Mouse (Mus musculus): ENCODE measurements around the gene Cdk20. TPM values are rescaled to one million over a fixed set of nuclear protein-coding genes. Genes with fewer than 3 reads are reported as not detected.
A peak's percentile ranks its signal among the peaks of the same experiment; 100 is the strongest.

Gene Cdk20
- total RNA-seq (2014; rRNA removed; ENCODE audit: low replicate concordance) (1.9 and 16.2 TPM in 2 replicates), polyA plus RNA-seq (2015; fragmentation: Nextera tagmentation; extraction: Ambion mirVana) (3.5 and 3.6 TPM in 2 replicates)

DNA sequence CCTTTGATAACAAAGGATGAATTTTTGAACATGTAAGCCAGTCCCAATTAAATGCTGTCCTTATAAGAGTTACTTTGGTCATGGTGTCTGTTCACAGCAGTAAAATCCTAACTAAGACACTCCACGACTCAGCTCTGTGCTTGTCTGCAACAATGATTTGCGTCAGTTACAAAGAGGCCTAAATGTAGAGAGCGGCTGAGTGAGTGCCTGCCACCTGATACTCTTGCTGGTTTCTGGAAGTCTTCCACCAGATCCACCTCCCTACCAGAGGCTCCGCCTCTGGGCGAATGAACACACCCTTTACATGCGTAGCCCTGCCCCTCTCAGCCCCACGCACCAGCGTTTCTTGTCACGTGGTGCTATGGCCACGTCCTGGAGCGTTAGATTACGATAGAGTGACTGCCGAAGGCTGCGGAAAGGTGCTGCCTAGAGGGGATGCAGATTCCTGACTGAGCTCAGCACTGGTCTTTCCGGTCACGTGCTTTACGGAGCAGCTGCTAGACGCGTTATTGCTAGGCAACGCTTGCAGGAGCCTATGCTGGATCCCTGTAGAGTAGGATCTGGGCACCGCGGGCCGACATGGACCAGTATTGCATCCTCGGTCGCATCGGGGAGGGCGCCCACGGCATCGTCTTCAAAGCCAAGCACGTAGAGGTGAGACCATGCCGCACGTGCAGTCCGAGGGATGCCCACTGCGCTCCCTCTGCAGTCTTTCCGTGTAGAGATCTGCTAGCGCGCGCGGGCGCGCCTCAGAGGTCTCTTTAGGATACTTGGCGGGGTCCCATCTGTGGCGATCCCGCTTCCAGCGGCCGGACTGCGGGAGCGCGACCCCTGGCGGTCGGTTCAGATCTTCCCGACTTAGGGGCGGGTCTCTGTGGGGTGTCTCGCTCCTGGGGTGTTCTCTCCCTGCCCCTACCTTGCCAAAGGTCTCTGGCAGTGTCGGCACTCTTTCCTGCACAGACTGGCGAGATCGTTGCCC lies at the start of gene Cdk20:
TSS of gene Cdk20 (plus strand) at position 298 of the 979 bp plus-strand sequence.
- Histone ChIP-seq H3K9me3 (replicated peaks; ENCODE audit: control insufficient read depth, low read length) (no peaks in the 10 kb centered on the region), H3K4me1 (ENCODE audit: control insufficient read depth, insufficient read depth) (peaks cover 6% of the 10 kb centered on the region), H3K4me2 (ENCODE audit: low read depth, low read length) (peak within 1 kb of the TSS; percentile 83), H3K36me3 (replicated peaks; ENCODE audit: control insufficient read depth, insufficient read depth, low read length) (no peaks in the 10 kb centered on the region), H3K27ac (ENCODE audit: low read depth) (peak within 1 kb of the TSS; percentile 83), H3K4me3 (ENCODE audit: low read depth, low read length) (peak within 1 kb of the TSS; percentile 69), H3K27me3 (ENCODE audit: control insufficient read depth, insufficient read depth, low read length) (no peaks in the 10 kb centered on the region), H3K9ac (replicated peaks; ENCODE audit: low read depth, low read length) (peak within 1 kb of the TSS; percentile 36; the same call in 1 of the 2 replicates)
- peak; percentile 98 for ATAC-seq (ENCODE audit: insufficient read depth, low read depth)
- peak; percentile 98 for DNase-seq (ENCODE audit: low spot score)
- WGBS, result under 1% methylated on average over 57 of the region's 57 CpGs
- TF ChIP-seq CTCF (IDR thresholded peaks at IDR 0.05; ENCODE audit: low read depth) (peak; percentile 75), EP300 (IDR thresholded peaks at IDR 0.05; ENCODE audit: low read depth) (peak; percentile 80; the same call in 1 of the 2 replicates)

DNA sequence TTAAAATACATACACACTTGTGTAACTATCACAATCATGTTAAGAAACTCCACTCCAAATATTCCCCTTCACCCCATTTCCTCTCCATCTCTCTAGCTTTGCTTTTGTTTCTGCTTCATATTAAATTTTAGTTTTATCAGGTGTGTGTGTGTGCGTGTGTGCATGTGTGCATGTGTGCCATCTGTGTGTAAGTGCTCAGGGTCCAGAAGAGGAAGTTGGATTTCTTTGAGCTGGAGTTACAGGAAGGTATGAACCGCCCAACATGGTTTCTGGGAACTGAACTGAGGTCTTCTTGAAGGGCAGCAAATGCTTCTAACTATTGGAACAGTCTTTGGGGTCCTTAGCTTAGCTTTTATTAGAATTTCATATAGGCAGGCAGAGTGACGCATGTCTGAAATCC lies 47.2 kb upstream of the Cdk20 start:
- Histone ChIP-seq H3K27me3 (ENCODE audit: control insufficient read depth, insufficient read depth, low read length) (no peaks in the 10 kb centered on the region), H3K27ac (ENCODE audit: low read depth) (no peak overlapping the region), H3K4me2 (ENCODE audit: low read depth, low read length) (no peak overlapping the region), H3K9ac (replicated peaks; ENCODE audit: low read depth, low read length) (no peak overlapping the region), H3K4me3 (ENCODE audit: low read depth, low read length) (no peak overlapping the region), H3K36me3 (replicated peaks; ENCODE audit: control insufficient read depth, insufficient read depth, low read length) (no peaks in the 10 kb centered on the region), H3K4me1 (ENCODE audit: control insufficient read depth, insufficient read depth) (no peaks in the 10 kb centered on the region), H3K9me3 (replicated peaks; ENCODE audit: control insufficient read depth, low read length) (no peaks in the 10 kb centered on the region)
- TF ChIP-seq EP300 (IDR thresholded peaks at IDR 0.05; ENCODE audit: low read depth) (no peak), CTCF (IDR thresholded peaks at IDR 0.05; ENCODE audit: low read depth) (no peak)
- ATAC-seq (ENCODE audit: insufficient read depth, low read depth) (no peak), DNase-seq (ENCODE audit: low spot score) (no peak)
- 81% methylated on average over 3 of the region's 3 CpGs for WGBS

DNA sequence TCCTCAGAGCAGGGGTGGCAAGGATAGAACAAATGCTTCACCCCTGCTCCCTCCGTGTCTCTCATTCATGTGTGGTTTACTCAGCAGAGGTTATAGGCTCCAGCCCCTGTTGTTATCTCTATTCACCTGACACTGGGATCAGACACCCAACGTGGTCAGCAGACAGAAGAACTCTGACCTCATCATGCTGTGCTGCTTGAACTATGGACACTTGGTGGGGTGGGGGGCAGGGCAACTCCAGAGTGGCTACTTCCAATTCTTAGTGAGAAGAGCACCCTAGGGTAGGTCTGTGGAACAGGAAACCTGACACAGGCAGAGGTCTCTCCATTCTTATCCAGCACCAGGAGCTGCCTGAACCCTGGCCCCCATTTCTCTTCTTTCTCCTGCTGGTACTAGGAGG lies 46.1 kb upstream of the Cdk20 start:
- no peaks in the 10 kb centered on the region for H3K4me1 ChIP-seq (ENCODE audit: control insufficient read depth, insufficient read depth)
- DNase-seq (ENCODE audit: low spot score), result no peak
- no peaks in the 10 kb centered on the region for H3K9me3 ChIP-seq (replicated peaks; ENCODE audit: control insufficient read depth, low read length)
- H3K36me3 ChIP-seq (replicated peaks; ENCODE audit: control insufficient read depth, insufficient read depth, low read length), result no peaks in the 10 kb centered on the region
- H3K27ac ChIP-seq (ENCODE audit: low read depth), result no peak overlapping the region
- H3K9ac ChIP-seq (replicated peaks; ENCODE audit: low read depth, low read length), result no peak overlapping the region
- no peak overlapping the region for H3K4me3 ChIP-seq (ENCODE audit: low read depth, low read length)
- WGBS, result 34% methylated on average over 2 of the region's 2 CpGs
- H3K4me2 ChIP-seq (ENCODE audit: low read depth, low read length), result no peak overlapping the region
- TF ChIP-seq EP300 (IDR thresholded peaks at IDR 0.05; ENCODE audit: low read depth), result no peak
- TF ChIP-seq CTCF (IDR thresholded peaks at IDR 0.05; ENCODE audit: low read depth), result no peak
- no peaks in the 10 kb centered on the region for H3K27me3 ChIP-seq (ENCODE audit: control insufficient read depth, insufficient read depth, low read length)
- ATAC-seq (ENCODE audit: insufficient read depth, low read depth), result no peak

DNA sequence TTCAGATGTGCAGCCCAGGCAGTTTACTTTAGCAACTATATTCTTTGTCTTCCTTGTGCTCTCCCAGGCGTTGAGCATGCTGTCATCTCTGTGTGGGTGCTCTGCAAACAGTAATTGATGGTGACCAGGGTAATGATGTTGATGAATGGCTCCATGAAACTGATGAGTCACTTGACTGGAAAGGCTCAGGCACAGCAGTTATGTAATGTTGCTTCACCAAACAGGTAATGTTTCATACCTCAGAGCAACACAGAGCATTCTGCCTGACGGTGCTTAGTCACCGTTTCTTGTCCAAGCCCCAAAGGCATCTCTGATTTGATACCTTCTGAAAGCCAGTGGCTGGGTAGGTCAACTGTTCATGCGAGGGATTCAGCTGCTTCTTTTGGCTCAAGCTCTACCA lies 43.7 kb upstream of the Cdk20 start:
- ATAC-seq (ENCODE audit: insufficient read depth, low read depth) (no peak), DNase-seq (ENCODE audit: low spot score) (no peak)
- Histone ChIP-seq H3K4me3 (ENCODE audit: low read depth, low read length) (no peak overlapping the region), H3K36me3 (replicated peaks; ENCODE audit: control insufficient read depth, insufficient read depth, low read length) (no peaks in the 10 kb centered on the region), H3K27ac (ENCODE audit: low read depth) (no peak overlapping the region), H3K4me1 (ENCODE audit: control insufficient read depth, insufficient read depth) (no peaks in the 10 kb centered on the region), H3K27me3 (ENCODE audit: control insufficient read depth, insufficient read depth, low read length) (no peaks in the 10 kb centered on the region), H3K9ac (replicated peaks; ENCODE audit: low read depth, low read length) (no peak overlapping the region), H3K9me3 (replicated peaks; ENCODE audit: control insufficient read depth, low read length) (no peaks in the 10 kb centered on the region), H3K4me2 (ENCODE audit: low read depth, low read length) (no peak overlapping the region)
- WGBS, result 67% methylated on average over 4 of the region's 4 CpGs
- TF ChIP-seq CTCF (IDR thresholded peaks at IDR 0.05; ENCODE audit: low read depth) (no peak), EP300 (IDR thresholded peaks at IDR 0.05; ENCODE audit: low read depth) (no peak)

DNA sequence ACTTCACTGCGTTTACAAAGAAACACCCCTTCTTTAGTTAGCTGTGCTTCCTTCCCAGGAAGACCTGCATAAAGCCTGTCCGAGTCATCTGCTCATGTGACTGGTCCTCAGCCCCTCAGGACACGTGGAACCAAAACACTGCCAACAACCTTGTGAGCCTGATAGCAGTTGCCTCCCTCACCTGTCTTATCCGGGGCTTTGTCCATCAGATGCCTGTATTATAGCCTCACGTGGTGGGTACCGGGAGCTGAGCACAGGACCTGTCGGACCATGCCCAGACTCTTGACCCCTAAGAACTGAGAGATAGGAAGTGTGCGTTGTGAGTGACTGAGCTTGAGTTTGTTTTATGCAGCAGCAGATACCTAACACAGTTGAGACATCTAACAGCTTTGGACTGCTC lies 35.1 kb upstream of the Cdk20 start:
- 36% methylated on average over 8 of the region's 8 CpGs for WGBS
- no peak for ATAC-seq (ENCODE audit: insufficient read depth, low read depth)
- no peaks in the 10 kb centered on the region for H3K36me3 ChIP-seq (replicated peaks; ENCODE audit: control insufficient read depth, insufficient read depth, low read length)
- H3K4me2 ChIP-seq (ENCODE audit: low read depth, low read length), result no peak overlapping the region
- no peak for DNase-seq (ENCODE audit: low spot score)
- H3K4me3 ChIP-seq (ENCODE audit: low read depth, low read length), result no peak overlapping the region
- no peak for TF ChIP-seq EP300 (IDR thresholded peaks at IDR 0.05; ENCODE audit: low read depth)
- no peak for TF ChIP-seq CTCF (IDR thresholded peaks at IDR 0.05; ENCODE audit: low read depth)
- no peak overlapping the region for H3K9ac ChIP-seq (replicated peaks; ENCODE audit: low read depth, low read length)
- no peak overlapping the region for H3K27ac ChIP-seq (ENCODE audit: low read depth)
- no peaks in the 10 kb centered on the region for H3K9me3 ChIP-seq (replicated peaks; ENCODE audit: control insufficient read depth, low read length)
- H3K4me1 ChIP-seq (ENCODE audit: control insufficient read depth, insufficient read depth), result peaks cover 5% of the 10 kb centered on the region; the same call in 1 of the 2 replicates
- H3K27me3 ChIP-seq (ENCODE audit: control insufficient read depth, insufficient read depth, low read length), result no peaks in the 10 kb centered on the region
